Mouse (Mus musculus) splenic B cell, adult 2 months (primary cell): ENCODE measurements around the gene Frk.
"Not testable (repeated sequence)": the region's sequence is repeated elsewhere in the genome, so short reads cannot be mapped to it uniquely, and the experiment has no call there.

Experiments used
- DNase-seq: peaks from one replicate; pipeline ENCODE4 v3.0.0-alpha.2; 2011; ENCODE audit warnings: low read depth, low spot score
- H3K27me3 ChIP-seq: 2 replicates; pipeline ENCODE4 v1.6.1; 2012; ENCODE audit warnings: mild to moderate bottlenecking, low read length, moderate library complexity, mixed read lengths; ENCODE audit not compliant: control insufficient read depth, poor library complexity, insufficient read depth, severe bottlenecking
- H3K36me3 ChIP-seq: 2 replicates; pipeline ENCODE4 v1.6.1; 2012; ENCODE audit warnings: mild to moderate bottlenecking, low read length, moderate library complexity, mixed read lengths; ENCODE audit not compliant: control insufficient read depth, poor library complexity, insufficient read depth, severe bottlenecking

Gene Frk

GRCm38 (mm10) chr10:34483297-34484013 is at the start of gene Frk:
Gene Frk, plus strand, starts transcription at chr10:34483399.
- DNase-seq, result no peak
- Histone ChIP-seq H3K27me3 (no peaks in the 10 kb centered on the region), H3K36me3 (no peaks in the 10 kb centered on the region)

- H3K36me3 ChIP-seq, DNase-seq, H3K27me3 ChIP-seq: not testable (repeated sequence)
These were observed 49.0 kb upstream of the Frk start for GRCm38 (mm10) chr10:34434191-34434590.

DNA sequence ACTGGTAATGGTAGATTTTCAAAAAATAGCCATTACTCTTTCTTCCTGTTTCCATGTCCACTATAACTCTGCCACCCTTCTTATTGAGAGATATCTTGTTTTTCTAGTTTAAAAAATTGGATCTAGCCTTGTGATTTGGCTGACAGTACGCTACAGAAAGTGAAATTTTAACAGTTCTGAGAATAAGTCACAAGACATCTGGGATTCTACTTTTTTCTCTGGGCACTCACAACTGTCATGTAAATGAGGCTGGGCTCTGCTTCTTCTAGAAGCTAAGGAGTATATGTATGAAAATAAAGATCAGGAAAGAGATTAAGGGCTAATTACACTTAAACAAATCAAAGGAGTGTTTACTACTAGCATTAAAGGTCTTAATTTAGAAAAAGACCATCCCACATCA is 33.7 kb upstream of the Frk start:
- Histone ChIP-seq H3K36me3 (no peaks in the 10 kb centered on the region), H3K27me3 (no peaks in the 10 kb centered on the region)
- no peak for DNase-seq

- DNase-seq, result no peak
- no peaks in the 10 kb centered on the region for H3K27me3 ChIP-seq
- no peaks in the 10 kb centered on the region for H3K36me3 ChIP-seq
These were observed 21.7 kb upstream of the Frk start for GRCm38 (mm10) chr10:34461451-34461850.

- no peak for DNase-seq
These were observed 18.9 kb upstream of the Frk start for GRCm38 (mm10) chr10:34464321-34464720.

DNA sequence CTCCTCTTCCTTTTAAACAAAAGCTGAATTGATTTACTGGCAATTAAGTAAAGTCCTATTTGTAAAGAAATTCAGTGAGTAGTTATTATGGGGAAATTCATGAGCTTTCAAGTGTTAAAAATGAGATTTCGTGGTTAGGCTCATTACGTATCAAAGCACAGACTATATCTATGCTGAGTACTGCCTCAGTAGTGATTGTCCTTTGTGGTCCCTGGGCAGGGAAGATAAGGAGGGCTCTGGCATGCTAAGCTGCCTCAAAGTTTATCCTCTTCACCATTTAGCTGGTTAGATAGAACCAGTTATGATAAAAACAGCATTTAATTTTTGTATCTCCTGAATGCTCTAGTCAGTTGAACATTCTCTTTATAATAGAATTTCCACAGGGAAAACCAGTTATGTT is 14.2 kb upstream of the Frk start:
- DNase-seq, result no peak
- H3K27me3 ChIP-seq, result no peaks in the 10 kb centered on the region

More at GRCm38 (mm10) chr10:34464321-34464720, 18.9 kb upstream of the Frk start:
- no peaks in the 10 kb centered on the region for H3K27me3 ChIP-seq
- no peaks in the 10 kb centered on the region for H3K36me3 ChIP-seq

DNA sequence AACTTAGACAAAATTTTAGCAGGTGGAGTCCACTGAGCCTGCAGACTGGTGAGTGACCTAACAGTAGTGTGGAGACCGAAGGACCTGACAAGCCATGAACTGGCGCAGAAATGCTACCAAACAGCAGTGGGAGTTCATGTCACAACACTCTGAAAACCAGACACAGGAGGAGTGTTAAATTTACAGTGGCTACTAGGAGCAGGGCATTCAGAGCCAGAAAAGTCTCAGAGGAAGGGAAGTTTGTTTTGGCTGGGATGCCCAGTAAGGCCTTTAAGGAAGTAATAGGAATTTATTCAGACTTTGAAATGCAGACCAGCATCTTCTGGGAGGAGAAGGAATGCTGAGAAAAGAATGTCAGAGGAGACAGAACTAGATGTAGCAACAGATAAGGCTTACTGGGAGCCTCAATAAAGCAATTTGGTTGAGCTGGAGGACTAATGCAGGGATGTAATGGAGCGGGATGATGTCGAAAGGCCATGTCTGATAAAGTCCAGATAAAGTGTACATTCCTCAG is 3.2 kb upstream of the Frk start:
- no peak for DNase-seq
- Histone ChIP-seq H3K27me3 (no peaks in the 10 kb centered on the region), H3K36me3 (no peaks in the 10 kb centered on the region)

More for the DNA sequence above, 14.2 kb upstream of the Frk start:
- no peaks in the 10 kb centered on the region for H3K36me3 ChIP-seq

DNA sequence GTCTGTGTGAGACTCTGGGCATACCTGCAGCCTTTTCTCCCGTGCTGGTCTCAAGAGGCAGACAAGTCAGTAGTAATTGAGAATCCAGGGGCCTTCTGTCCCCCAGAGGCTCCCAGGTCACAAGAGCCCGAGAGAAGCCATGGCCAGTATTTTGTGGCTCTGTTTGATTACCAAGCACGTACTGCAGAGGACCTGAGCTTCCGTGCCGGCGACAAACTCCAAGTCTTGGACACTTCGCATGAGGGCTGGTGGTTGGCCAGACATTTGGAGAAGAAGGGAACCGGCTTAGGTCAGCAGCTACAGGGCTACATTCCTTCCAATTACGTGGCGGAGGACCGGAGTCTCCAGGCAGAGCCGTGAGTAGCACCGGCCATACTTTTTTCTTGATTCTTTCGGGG is 814 bp downstream of the Frk start:
- no peaks in the 10 kb centered on the region for H3K27me3 ChIP-seq
- DNase-seq, result no peak
- H3K36me3 ChIP-seq, result no peaks in the 10 kb centered on the region

- Histone ChIP-seq H3K27me3 (no peaks in the 10 kb centered on the region), H3K36me3 (no peaks in the 10 kb centered on the region)
- DNase-seq, result no peak
These were observed 1.9 kb downstream of the Frk start for GRCm38 (mm10) chr10:34485079-34485478.

GRCm38 (mm10) chr10:34507807-34508206 is 24.6 kb downstream of the Frk start:
- Histone ChIP-seq H3K36me3 (no peaks in the 10 kb centered on the region), H3K27me3 (no peaks in the 10 kb centered on the region)
- no peak for DNase-seq

GRCm38 (mm10) chr10:34508593-34508992 is 25.4 kb downstream of the Frk start:
- Histone ChIP-seq H3K36me3 (no peaks in the 10 kb centered on the region), H3K27me3 (no peaks in the 10 kb centered on the region)
- no peak for DNase-seq

- no peaks in the 10 kb centered on the region for H3K36me3 ChIP-seq
- DNase-seq, result no peak
- H3K27me3 ChIP-seq, result no peaks in the 10 kb centered on the region
These were observed 26.1 kb downstream of the Frk start for GRCm38 (mm10) chr10:34509256-34509655.

DNA sequence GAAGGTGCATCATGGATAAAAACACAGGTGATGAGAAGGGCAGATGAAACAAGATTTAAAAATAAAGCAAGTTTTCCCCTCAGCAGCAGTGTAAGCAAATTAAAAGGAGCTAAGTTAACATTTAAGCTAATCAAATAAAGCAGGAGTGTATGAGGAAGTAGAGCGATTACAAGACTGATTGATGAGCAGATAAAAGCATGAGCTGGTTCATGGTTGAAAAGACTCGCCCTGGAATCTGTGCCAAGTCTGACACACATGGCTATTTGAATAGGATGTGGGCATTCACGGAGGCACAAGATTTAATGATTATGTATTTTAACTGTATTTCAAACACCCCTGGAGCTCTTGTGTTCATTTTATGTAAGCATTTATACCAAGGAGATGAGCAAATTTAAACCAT is 28.0 kb downstream of the Frk start:
- Histone ChIP-seq H3K36me3 (no peaks in the 10 kb centered on the region), H3K27me3 (no peaks in the 10 kb centered on the region)
- DNase-seq, result no peak

GRCm38 (mm10) chr10:34512551-34512950 is 29.4 kb downstream of the Frk start:
- no peak for DNase-seq

GRCm38 (mm10) chr10:34525598-34525997 is 42.4 kb downstream of the Frk start:
- Histone ChIP-seq H3K36me3 (no peaks in the 10 kb centered on the region), H3K27me3 (no peaks in the 10 kb centered on the region)
- no peak for DNase-seq

More at GRCm38 (mm10) chr10:34512551-34512950, 29.4 kb downstream of the Frk start:
- no peaks in the 10 kb centered on the region for H3K36me3 ChIP-seq
- no peaks in the 10 kb centered on the region for H3K27me3 ChIP-seq

DNA sequence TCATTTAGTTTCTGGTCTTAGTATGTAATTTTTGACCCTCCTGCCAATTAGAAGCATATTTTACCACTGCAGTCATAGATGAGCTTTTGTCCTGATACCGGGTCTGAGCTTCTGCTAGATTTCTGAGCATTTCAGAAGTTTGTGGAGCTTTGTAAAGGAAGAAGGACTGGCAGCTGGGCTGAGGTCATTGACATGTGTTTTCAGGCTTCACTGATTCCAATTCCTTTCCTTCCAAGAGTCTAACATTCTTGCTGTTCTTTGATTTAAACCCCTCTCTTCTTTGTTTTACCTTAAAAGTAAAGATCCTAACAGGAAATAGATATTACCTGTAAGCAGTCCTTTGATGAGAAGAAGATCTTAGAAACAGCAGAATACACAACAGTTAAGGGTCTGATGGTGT is 48.6 kb downstream of the Frk start:
- H3K36me3 ChIP-seq, result no peaks in the 10 kb centered on the region
- DNase-seq, result no peak
- no peaks in the 10 kb centered on the region for H3K27me3 ChIP-seq
